Mouse (Mus musculus): ENCODE measurements around the gene Bbs1. TPM values are rescaled to one million over a fixed set of nuclear protein-coding genes. Genes with fewer than 3 reads are reported as not detected.
"Not testable (repeated sequence)": the region's sequence is repeated elsewhere in the genome, so short reads cannot be mapped to it uniquely, and the experiment has no call there.

Bbs1 gene
- polyA plus RNA-seq, 1 experiment, result 36.4 TPM

DNA sequence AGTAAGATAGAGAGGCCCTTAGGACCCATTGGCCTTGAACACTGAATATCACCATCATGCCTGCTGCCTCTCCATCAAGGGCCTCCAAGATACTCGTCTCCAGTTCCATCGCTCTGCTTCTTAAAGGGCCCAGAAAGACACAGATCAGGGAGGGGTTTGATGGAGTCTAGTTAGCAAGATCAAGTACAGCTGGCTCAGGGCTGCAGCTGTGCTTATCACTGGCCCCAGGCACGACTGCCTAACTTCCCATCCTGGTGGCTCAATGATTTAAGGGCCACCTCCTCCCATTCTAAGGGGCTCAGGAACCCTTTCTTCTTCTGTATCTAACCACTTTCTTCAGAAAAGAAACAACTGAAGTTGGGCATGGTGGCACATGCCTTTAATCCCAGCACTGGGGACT is 14.6 kb downstream of the Bbs1 start:
- no peak for DNase-seq (ENCODE audit: extremely low spot score in 1 of 2, low spot score in 1 of 2)

DNA sequence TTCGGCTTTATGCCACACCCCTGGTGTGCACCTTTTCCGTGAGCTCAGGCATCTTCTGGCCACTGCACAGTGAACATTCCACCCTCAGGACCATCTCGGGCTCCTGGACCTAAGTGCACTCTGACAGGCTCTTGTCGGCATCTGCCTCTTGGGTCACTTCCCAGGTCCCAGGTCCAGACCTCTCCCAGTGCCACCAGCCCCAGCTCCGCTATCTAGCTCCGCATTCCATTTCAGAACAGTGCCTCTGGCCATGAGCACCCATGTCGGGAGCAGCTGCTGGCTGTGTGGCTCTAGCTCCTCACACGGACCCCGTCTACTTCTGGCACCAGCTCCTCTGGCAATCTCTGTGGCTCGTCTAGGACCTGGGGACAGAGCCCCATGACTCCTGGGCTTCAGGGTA is 16.6 kb downstream of the Bbs1 start:
- no peak for DNase-seq (ENCODE audit: extremely low spot score in 1 of 2, low spot score in 1 of 2)

DNA sequence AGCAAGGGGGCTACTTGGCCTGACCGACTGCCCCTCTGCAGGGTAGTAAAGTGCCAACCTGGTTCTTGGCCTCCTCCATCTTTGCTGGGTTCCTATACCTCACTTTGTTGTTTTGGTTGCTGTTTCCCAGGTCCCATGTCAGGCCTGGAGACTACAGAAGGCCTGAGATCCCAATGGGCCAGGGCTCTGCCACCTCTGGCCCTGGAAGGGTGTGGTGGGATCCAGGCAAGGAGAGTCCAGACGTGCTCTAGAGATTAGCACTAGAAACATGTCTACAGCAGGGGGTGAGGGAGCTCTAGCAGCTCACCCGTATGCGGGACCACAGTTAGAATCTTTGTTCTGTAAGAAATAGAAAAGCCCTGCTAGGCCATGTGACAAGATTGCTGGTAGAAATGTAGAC is 22.5 kb downstream of the Bbs1 start:
- DNase-seq (ENCODE audit: extremely low spot score in 1 of 2, low spot score in 1 of 2), result no peak

DNA sequence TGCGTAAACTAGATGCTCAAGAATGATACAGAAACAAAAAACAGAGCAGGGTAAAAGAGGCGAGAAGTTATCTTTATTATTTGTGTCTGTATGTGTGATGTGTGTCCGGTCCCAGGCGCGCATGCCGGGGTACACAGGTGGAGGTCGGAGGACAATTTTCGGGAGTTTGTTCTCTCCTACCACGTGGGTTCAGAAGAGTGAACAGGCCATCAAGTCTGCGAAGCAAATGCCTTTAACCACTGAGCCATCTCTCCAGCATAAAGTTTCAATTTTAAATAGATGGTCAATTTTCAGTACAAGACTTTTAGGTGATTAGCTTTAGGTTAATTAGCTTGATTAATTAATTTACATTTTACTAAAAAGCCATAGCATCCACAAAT is 27.1 kb downstream of the Bbs1 start:
- no peak for DNase-seq (ENCODE audit: extremely low spot score in 1 of 2, low spot score in 1 of 2)

DNA sequence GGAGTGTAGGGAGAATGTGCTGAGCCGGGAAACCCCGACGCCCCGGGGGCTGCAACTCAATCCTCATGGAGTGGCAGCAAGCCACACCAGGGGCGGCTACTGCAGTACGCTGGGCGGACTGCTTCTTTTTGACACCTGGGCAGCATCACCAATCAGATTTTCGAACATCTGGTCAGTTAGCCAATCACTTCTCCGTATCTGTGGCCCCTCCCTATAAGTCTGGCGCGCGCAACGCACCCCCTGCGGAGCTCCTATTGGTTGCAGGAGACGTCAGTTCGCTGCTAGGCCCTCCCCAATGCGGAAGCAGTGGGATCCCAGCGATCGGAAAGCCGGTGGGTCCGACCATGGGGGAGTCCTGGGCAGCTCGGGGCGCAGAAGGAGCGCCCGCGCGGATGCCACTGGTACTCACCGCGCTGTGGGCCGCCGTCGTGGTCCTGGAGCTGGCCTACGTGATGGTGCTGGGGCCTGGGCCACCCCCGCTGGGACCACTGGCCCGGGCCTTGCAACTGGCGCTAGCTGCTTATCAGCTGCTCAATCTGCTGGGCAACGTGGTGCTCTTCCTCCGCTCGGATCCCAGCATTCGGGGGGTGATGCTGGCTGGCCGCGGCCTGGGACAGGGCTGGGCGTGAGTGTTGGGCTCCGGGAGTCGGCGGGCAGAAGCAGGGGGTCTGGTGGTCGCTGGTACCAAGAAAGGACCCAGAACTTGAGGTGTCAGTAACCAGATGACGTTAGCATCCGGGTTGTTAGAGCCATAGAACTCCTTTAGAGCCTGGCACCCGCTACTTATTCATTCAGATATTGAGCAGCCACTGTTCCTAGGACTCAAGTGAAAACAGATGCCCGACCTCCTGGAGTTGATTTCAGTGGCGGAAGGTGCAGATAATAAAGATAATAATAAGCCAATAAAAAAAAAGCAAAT is 27.8 kb downstream of the Bbs1 start, which contains the start of gene Zdhhc24:
TSS of gene Zdhhc24 (plus strand) at position 264 of the 919 bp plus-strand sequence.
- peak; percentile 93 to 98 for DNase-seq (ENCODE audit: extremely low spot score in 1 of 2, low spot score in 1 of 2)

DNA sequence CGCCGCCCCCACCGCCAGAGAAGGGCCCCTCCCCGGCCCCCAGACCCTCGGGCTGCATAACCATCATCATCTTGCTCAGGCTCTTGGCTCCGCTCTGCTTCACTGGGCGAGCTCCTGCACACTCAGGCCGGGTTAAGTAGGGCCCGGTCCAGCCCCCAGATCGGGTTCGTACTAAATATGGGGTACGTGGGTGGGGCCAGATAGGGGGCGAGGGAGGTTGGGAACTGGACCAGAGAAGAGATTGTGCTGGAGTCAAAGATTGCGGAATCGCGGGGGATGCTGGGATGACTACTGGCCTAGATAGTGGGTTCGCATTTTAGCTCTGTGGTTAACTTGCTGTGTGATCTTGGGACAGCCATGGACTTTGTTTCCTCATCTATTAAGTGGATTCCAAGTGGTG is 28.6 kb downstream of the Bbs1 start, which contains the start of gene Actn3:
TSS of gene Actn3 (minus strand) at position 125 of the 400 bp plus-strand sequence.
- DNase-seq (ENCODE audit: extremely low spot score in 1 of 2, low spot score in 1 of 2), result no peak

DNA sequence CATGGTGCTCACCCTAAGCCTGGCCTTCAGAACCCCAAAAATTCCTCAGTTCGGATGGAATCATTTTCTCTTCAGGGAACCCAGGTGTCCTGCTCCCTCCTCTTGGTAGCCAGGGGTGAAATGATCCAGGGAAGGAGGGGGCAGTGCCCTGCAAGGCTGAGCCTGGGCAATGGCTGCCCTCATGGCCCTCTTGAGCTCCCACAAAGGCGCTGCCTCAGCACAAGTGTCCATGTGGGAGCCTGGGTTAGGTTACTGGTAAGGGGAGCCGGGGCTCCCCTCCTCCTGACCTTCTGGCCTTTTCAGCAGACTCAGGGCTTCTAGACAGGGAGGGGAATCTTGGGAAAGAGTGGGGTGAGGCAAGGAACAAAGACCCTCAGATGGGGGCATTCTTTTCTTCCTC is 29.7 kb downstream of the Bbs1 start:
- no peak for DNase-seq (ENCODE audit: extremely low spot score in 1 of 2, low spot score in 1 of 2)

DNA sequence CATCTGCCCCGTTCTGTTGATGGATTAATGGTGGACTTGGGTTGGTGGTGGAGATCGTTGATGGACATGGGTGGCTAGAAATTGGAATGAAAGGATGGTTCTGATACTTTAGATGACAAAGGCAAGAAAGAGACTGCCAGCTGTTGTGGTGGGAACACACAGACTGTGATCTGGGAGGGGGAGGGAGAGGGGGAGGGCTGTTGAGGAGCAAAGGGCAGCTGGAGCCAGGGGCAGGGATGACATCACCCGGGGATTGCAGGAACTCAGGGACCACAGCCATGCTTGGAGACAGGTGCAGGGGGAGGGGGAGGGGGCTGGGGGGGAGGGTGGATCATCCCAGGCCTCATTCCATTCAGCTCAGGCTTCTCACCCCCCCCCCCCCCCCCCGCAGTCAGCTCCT is 30.2 kb downstream of the Bbs1 start:
- no peak for DNase-seq (ENCODE audit: extremely low spot score in 1 of 2, low spot score in 1 of 2)

DNA sequence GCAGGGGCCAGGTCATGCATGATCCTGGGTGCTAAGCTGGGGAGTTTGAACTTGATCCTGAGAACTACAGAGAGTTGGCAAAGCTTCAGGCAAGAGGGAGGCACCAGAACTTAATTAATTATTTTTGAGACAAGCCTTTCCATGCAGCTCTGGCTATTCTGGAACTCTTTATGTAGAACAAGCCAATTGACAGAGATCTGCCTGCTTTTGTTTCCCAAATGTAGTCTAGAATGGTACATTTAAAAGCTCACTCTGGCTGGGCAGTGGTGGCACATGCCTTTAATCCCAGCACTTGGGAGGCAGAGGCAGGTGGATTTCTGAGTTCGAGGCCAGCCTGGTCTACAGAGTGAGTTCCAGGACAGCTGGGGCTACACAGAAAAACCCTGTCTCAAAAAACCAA is 31.8 kb downstream of the Bbs1 start:
- DNase-seq (ENCODE audit: extremely low spot score in 1 of 2, low spot score in 1 of 2), result not testable (repeated sequence)

DNA sequence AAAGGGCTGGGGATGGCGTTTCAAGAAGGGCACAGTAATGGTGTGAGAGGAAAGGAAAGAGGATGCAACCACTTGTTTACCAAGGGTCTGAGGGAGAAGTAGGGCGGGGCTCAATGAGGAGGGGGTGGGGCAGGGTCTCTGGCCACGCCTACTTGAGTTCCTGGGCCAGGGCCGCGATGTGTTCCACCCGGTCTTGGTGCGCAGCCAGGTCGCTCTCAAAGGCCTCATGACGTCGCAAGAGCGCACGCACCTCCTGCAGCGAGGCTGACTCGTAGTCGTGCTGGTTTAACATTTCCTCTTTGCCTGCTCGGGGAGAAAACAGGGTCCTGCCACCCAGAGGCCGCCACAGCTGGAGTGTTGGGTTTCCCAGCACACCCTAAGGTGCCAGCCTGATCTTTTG is 41.3 kb downstream of the Bbs1 start:
- DNase-seq (ENCODE audit: extremely low spot score in 1 of 2, low spot score in 1 of 2), result no peak

DNA sequence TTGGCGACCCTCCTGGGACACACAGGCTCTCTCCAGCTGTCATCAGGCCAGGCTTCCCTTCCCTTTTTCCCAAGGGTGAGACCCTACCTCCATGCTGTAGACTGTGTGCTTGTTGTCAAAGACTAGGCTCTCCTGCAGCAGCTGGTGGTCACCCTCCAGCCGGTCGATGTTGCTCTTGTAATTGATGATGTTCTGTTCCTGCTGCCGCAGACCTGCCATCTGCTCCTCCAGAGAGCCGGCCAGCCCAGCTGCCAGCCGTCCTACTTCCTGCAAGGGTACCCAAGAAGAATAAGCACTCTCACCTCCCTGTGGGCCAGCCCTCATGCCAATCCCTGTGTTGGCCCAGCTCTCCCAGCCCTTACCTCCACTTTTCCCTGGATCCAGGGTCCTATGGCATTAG is 43.4 kb downstream of the Bbs1 start:
- no peak for DNase-seq (ENCODE audit: extremely low spot score in 1 of 2, low spot score in 1 of 2)

DNA sequence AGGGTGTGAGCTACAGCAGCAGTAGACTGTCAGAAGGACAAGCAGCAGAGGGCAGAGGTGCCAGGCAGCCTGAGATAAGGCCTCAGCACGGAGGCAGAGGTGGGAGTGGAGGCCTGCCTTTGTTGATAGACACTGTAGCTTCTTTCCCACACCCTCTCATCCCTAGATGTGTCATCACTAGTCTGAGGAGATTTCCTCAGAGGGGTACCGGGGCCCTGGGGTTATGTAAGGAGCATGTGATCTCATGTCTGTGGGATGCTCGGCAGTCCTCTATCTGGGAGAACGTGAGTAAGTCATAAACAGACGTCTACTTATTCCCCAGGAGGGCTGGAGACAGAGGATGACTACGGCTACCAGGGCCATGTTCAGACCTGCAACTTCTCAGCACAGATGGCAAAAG is 47.3 kb downstream of the Bbs1 start:
- DNase-seq (ENCODE audit: extremely low spot score in 1 of 2, low spot score in 1 of 2), result peak in 1 of 2 experiments; percentile 60

DNA sequence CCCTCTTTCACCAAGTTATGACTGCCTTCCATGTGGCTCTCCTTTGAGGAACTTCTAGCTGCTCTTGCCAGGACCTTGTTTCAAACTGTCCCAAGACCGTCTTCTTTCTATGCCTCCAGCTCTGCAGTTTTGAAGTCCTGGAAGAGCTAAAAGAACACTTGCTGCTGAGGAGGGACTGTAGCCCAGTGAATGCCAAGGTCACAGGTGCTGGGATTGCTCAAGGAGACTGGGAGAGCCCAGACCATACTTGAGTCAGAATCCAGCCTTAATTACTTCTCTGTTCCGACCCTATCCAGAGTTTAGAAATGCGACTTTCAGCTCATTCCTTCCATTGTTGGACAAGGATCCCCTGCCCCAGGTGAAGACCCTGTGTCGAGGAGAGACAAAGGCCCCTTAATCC is 50.5 kb downstream of the Bbs1 start:
- no peak for DNase-seq (ENCODE audit: extremely low spot score in 1 of 2, low spot score in 1 of 2)

DNA sequence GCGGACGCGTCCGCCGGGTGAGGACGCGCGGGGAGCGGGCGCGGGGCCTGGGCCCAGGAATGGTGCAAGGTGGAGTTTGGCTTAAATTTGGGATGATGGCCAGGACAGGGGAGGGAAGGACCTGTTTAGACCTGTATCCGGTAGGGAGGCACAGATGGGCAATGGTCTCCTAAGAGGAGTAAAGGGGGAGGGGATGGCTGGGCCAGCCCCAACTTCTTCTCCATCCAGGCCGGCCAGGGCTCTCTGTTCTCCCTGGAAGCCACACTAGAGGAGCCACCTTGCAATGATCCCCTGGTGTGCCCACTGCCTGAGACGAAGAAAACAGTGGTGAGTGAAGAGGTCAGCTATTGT is 51.0 kb downstream of the Bbs1 start:
- DNase-seq (ENCODE audit: extremely low spot score in 1 of 2, low spot score in 1 of 2), result no peak

DNA sequence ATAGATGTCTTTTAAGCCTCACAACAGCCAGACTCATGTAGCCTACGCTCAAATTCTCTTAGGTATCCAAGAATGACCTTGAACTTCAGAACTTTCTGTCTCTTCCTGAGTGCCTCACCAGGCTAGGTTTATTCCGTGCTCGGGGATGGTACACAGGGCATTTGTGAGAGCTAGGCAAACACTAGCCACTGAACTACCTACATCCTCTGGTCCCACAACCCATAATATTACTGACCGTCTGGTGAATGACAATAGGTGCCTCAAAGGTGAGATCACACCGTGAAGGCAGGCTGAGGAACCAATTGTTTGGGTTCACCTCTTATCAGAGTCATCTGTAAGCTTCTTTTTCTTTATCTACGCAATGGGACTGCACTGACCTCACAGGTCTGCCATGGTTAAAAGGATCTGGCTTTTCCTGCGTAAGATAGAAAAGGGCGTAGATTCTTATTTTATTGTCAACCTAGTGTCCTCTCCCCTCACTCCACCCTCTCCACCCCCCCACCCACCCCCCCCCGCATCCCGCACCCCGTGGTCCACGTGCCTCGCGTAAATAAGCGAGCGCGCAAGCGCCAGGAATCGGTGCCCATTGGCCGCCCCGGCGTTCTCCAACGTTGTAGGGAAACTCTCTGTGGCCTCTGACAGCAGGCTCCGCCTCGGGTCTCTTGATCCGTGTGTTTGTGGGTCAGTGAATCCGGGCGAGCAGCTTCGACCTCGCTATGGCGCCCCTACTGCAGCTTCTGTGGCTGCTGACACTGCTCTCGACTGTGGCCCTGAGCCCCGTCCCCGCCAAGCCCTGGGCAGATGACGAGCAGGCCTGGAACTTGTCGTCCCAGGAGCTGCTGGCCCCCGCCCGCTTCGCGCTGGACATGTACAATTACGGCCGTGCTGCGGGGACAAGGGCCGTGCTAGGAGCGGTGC is 51.6 kb downstream of the Bbs1 start, which contains the start of gene Ctsf:
TSS of gene Ctsf (plus strand) at position 579 of the 918 bp plus-strand sequence.
- peak; percentile 86 to 93 for DNase-seq (ENCODE audit: extremely low spot score in 1 of 2, low spot score in 1 of 2)

DNA sequence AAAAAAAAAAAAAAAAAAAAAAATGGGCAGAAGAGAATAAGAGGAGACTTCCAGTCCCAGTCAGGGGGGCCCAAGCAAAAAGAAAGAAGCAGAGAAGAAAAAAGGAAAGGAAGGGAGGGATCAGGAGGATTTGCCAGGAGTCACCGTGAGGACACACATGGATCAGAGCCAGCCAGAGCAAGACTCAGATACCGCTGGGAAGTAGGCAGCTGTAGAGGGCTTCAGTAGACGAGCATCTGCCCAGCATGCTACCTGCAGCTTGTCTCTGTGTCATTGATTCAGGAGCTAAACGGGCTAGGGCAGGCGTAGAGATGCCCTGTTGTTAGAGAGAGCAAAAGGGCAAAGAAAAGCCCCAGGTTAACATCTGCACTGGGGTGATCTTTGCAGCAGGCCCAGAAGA is 56.1 kb downstream of the Bbs1 start:
- DNase-seq (ENCODE audit: extremely low spot score in 1 of 2, low spot score in 1 of 2), result no peak

DNA sequence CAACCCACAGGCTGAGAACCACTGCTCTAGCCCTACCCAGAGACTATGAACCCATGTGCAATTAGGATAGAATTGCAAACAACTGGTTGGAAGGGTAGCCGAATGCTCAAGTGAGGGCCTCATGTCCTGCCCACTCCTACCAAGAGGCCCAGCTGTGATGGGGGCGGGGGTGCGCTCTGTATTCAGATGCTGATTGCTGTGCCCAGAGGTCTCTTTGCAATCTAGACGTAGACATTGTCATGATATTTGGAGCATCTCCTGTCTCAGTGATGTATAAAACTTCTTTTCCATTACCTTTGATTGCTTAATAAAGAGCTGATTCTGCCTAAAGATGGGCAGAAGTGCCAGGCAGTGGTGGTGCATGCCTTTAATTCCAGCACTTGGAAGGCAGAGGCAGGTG is 56.6 kb downstream of the Bbs1 start:
- DNase-seq (ENCODE audit: extremely low spot score in 1 of 2, low spot score in 1 of 2), result no peak

DNA sequence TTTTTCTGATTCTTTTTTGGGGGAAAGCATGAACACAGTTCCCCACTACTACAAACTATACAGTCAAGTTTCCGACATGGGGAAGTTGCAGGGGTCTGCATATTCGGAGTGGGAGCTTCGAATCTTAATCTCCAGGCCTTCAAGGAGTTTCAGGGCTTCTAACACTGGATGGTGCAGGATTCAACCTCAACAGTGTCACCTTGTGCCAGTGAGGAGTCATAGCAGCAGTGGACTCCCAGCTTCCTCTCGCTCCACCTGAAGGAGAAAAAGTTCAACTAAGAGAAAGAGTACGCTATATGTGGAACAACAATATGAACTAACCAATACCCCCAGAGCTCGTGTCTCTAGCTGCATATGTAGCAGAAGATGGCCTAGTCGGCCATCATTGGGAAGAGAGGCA is 58.9 kb downstream of the Bbs1 start:
- DNase-seq (ENCODE audit: extremely low spot score in 1 of 2, low spot score in 1 of 2), result peak in 1 of 2 experiments; percentile 50

DNA sequence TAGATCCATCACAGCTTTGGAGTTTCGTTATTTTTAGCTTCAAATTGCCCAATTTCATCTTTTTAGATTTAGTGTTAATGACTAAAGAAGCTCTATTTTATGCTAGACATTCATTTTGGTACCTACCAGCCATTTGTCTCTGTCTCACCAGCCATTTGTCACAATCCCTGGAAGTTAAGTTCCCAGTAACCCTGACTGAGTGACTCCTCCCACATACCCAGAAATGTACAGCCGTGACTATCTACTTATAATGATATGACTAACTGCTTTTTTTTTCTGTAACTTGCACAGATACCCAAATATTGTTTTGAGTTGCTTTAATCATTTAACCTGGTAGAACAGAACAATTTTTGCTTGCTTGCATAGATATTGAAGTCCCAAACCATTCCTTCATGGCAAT is 60.6 kb downstream of the Bbs1 start:
- no peak for DNase-seq (ENCODE audit: extremely low spot score in 1 of 2, low spot score in 1 of 2)

DNA sequence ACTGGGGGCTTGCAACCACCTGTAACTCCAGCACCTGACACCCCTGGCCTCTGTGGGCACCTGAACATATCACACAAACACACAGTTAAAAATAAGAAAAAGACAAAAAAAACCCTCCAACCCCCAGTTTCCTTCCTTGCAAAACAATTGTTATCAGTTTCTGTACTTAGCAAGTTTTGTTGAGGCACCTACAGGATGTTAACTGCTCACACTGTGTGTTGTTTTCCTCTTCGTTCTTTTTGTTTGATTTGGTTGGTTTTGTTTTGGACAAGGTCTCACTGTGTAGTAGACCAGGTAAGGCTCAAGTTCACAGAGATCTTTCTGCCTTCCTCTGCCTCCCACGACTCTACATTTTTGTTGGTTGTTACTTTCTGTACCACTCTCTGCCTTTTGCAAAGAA is 63.8 kb downstream of the Bbs1 start:
- DNase-seq (ENCODE audit: extremely low spot score in 1 of 2, low spot score in 1 of 2), result no peak

DNA sequence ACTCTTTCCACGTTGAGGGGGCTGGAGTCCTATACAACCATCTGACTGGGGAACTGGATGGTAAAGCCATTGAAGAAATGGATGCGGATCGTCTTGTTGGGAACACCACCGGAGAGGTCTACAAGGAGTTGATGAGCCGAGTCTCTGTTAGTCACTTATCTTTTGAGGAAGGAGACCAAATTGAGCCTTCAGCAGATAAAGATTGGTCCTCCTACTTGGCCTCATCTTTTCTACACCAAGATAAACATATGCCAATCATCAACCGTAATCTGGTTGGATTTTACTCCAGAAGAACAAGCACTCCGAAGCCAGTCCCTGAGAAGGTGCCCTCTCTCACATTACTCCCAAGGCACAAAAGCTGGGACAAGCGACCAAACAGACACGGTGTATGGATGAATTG is 65.6 kb downstream of the Bbs1 start:
- no peak for DNase-seq (ENCODE audit: extremely low spot score in 1 of 2, low spot score in 1 of 2)

All from frontal cortex, adult 2 months (tissue).